Mouse (Mus musculus): ENCODE results near the gene Polr1e. TPM values are rescaled to one million over a fixed set of nuclear protein-coding genes. Genes with fewer than 3 reads are reported as not detected.
A peak's percentile ranks its signal among the peaks of the same experiment; 100 is the strongest.
"Not testable (repeated sequence)": the region's sequence is repeated elsewhere in the genome, so short reads cannot be mapped to it uniquely, and the experiment has no call there.

The Polr1e gene
- polyA plus RNA-seq, 1 experiment from 2014 or later, result 34.1 TPM

- Histone ChIP-seq H3K4me3 (ENCODE audit: low read length) (no peak overlapping the region), H3K27ac (ENCODE audit: low read length) (no peak overlapping the region), H3K4me2 (ENCODE audit: low read depth, low read length) (no peak overlapping the region), H3K27me3 (replicated peaks; ENCODE audit: control insufficient read depth, insufficient read depth, low read length) (no peaks in the 10 kb centered on the region), H3K4me1 (ENCODE audit: control insufficient read depth, insufficient read depth, low read length) (no peaks in the 10 kb centered on the region), H3K9ac (ENCODE audit: low read depth, low read length) (no peak overlapping the region), H3K9me3 (ENCODE audit: control insufficient read depth, low read length) (no peaks in the 10 kb centered on the region), H3K36me3 (ENCODE audit: control insufficient read depth, insufficient read depth, low read length) (no peaks in the 10 kb centered on the region)
- ATAC-seq, result no peak
- WGBS, result 56% methylated on average over 2 of the region's 2 CpGs
Measured at GRCm38 (mm10) chr4:45066036-45066730, 47.8 kb downstream of the Polr1e start.

- no peaks in the 10 kb centered on the region for H3K9me3 ChIP-seq (ENCODE audit: control insufficient read depth, low read length)
- H3K27ac ChIP-seq (ENCODE audit: low read length), result no peak overlapping the region
- WGBS, result 82% methylated on average over 4 of the region's 4 CpGs
- no peaks in the 10 kb centered on the region for H3K27me3 ChIP-seq (replicated peaks; ENCODE audit: control insufficient read depth, insufficient read depth, low read length)
- H3K9ac ChIP-seq (ENCODE audit: low read depth, low read length), result no peak overlapping the region
- no peak overlapping the region for H3K4me3 ChIP-seq (ENCODE audit: low read length)
- ATAC-seq, result no peak
- no peak overlapping the region for H3K4me2 ChIP-seq (ENCODE audit: low read depth, low read length)
- H3K4me1 ChIP-seq (ENCODE audit: control insufficient read depth, insufficient read depth, low read length), result peaks cover 4% of the 10 kb centered on the region; the same call in 1 of the 2 replicates
- H3K36me3 ChIP-seq (ENCODE audit: control insufficient read depth, insufficient read depth, low read length), result no peaks in the 10 kb centered on the region
Measured at GRCm38 (mm10) chr4:45067742-45068141, 49.4 kb downstream of the Polr1e start.

GRCm38 (mm10) chr4:45072261-45072973, 54.0 kb downstream of the Polr1e start:
- Histone ChIP-seq H3K4me1 (ENCODE audit: control insufficient read depth, insufficient read depth, low read length) (peaks cover 4% of the 10 kb centered on the region; the same call in 1 of the 2 replicates), H3K27ac (ENCODE audit: low read length) (no peak overlapping the region), H3K27me3 (replicated peaks; ENCODE audit: control insufficient read depth, insufficient read depth, low read length) (no peaks in the 10 kb centered on the region), H3K4me3 (ENCODE audit: low read length) (no peak overlapping the region), H3K36me3 (ENCODE audit: control insufficient read depth, insufficient read depth, low read length) (no peaks in the 10 kb centered on the region), H3K9me3 (ENCODE audit: control insufficient read depth, low read length) (no peaks in the 10 kb centered on the region), H3K4me2 (ENCODE audit: low read depth, low read length) (no peak overlapping the region), H3K9ac (ENCODE audit: low read depth, low read length) (no peak overlapping the region)
- ATAC-seq, result no peak
- 58% methylated on average over 15 of the region's 15 CpGs for WGBS

- H3K4me2 ChIP-seq (ENCODE audit: low read depth, low read length), result no peak overlapping the region
- ATAC-seq, result no peak
- H3K4me1 ChIP-seq (ENCODE audit: control insufficient read depth, insufficient read depth, low read length), result peaks cover 4% of the 10 kb centered on the region; the same call in 1 of the 2 replicates
- no peak overlapping the region for H3K4me3 ChIP-seq (ENCODE audit: low read length)
- H3K27ac ChIP-seq (ENCODE audit: low read length), result no peak overlapping the region
- H3K9ac ChIP-seq (ENCODE audit: low read depth, low read length), result no peak overlapping the region
- no peaks in the 10 kb centered on the region for H3K9me3 ChIP-seq (ENCODE audit: control insufficient read depth, low read length)
- WGBS, result 76% methylated on average over 6 of the region's 6 CpGs
- H3K36me3 ChIP-seq (ENCODE audit: control insufficient read depth, insufficient read depth, low read length), result no peaks in the 10 kb centered on the region
- H3K27me3 ChIP-seq (replicated peaks; ENCODE audit: control insufficient read depth, insufficient read depth, low read length), result no peaks in the 10 kb centered on the region
Measured at GRCm38 (mm10) chr4:45073544-45073943, 55.2 kb downstream of the Polr1e start.

GRCm38 (mm10) chr4:45081041-45081440, 62.7 kb downstream of the Polr1e start:
- not testable (repeated sequence) for H3K27ac ChIP-seq (ENCODE audit: low read length); H3K4me3 ChIP-seq (ENCODE audit: low read length); H3K4me2 ChIP-seq (ENCODE audit: low read depth, low read length); H3K9me3 ChIP-seq (ENCODE audit: control insufficient read depth, low read length); H3K9ac ChIP-seq (ENCODE audit: low read depth, low read length); ATAC-seq; H3K27me3 ChIP-seq (replicated peaks; ENCODE audit: control insufficient read depth, insufficient read depth, low read length); H3K36me3 ChIP-seq (ENCODE audit: control insufficient read depth, insufficient read depth, low read length)
- WGBS, result 87% methylated on average over 4 of the region's 4 CpGs
- peaks cover 11% of the 10 kb centered on the region for H3K4me1 ChIP-seq (ENCODE audit: control insufficient read depth, insufficient read depth, low read length)

- peak overlapping the region; percentile 92; the same call in 1 of the 2 replicates for H3K4me2 ChIP-seq (ENCODE audit: low read depth, low read length)
- H3K4me3 ChIP-seq (ENCODE audit: low read length), result no peak overlapping the region
- WGBS, result 63% methylated on average over 9 of the region's 9 CpGs
- ATAC-seq, result no peak
- H3K36me3 ChIP-seq (ENCODE audit: control insufficient read depth, insufficient read depth, low read length), result no peaks in the 10 kb centered on the region
- no peaks in the 10 kb centered on the region for H3K9me3 ChIP-seq (ENCODE audit: control insufficient read depth, low read length)
- H3K27ac ChIP-seq (ENCODE audit: low read length), result no peak overlapping the region
- H3K9ac ChIP-seq (ENCODE audit: low read depth, low read length), result no peak overlapping the region
- H3K27me3 ChIP-seq (replicated peaks; ENCODE audit: control insufficient read depth, insufficient read depth, low read length), result no peaks in the 10 kb centered on the region
- H3K4me1 ChIP-seq (ENCODE audit: control insufficient read depth, insufficient read depth, low read length), result peaks cover 11% of the 10 kb centered on the region
Measured at GRCm38 (mm10) chr4:45082951-45083350, 64.6 kb downstream of the Polr1e start.

- Histone ChIP-seq H3K4me3 (ENCODE audit: low read length) (peak overlapping the region; percentile 89), H3K9me3 (ENCODE audit: control insufficient read depth, low read length) (no peaks in the 10 kb centered on the region), H3K4me2 (ENCODE audit: low read depth, low read length) (peak overlapping the region; percentile 92), H3K9ac (ENCODE audit: low read depth, low read length) (peak overlapping the region; percentile 94), H3K27me3 (replicated peaks; ENCODE audit: control insufficient read depth, insufficient read depth, low read length) (no peaks in the 10 kb centered on the region), H3K27ac (ENCODE audit: low read length) (no peak overlapping the region), H3K4me1 (ENCODE audit: control insufficient read depth, insufficient read depth, low read length) (peaks cover 11% of the 10 kb centered on the region), H3K36me3 (ENCODE audit: control insufficient read depth, insufficient read depth, low read length) (no peaks in the 10 kb centered on the region)
- 6% methylated on average over 8 of the region's 8 CpGs for WGBS
- no peak for ATAC-seq
Measured at GRCm38 (mm10) chr4:45083487-45083886, 65.1 kb downstream of the Polr1e start.

GRCm38 (mm10) chr4:45084021-45084894, 65.9 kb downstream of the Polr1e start, which contains the start of gene Fbxo10:
Gene Fbxo10, minus strand, starts transcription at chr4:45084604.
- Histone ChIP-seq H3K4me2 (ENCODE audit: low read depth, low read length) (peak within 1 kb of the TSS; percentile 92), H3K36me3 (ENCODE audit: control insufficient read depth, insufficient read depth, low read length) (no peaks in the 10 kb centered on the region), H3K9me3 (ENCODE audit: control insufficient read depth, low read length) (no peaks in the 10 kb centered on the region), H3K9ac (ENCODE audit: low read depth, low read length) (peak within 1 kb of the TSS; percentile 94), H3K4me1 (ENCODE audit: control insufficient read depth, insufficient read depth, low read length) (peaks cover 11% of the 10 kb centered on the region), H3K4me3 (ENCODE audit: low read length) (peak within 1 kb of the TSS; percentile 89), H3K27ac (ENCODE audit: low read length) (peak within 1 kb of the TSS; percentile 81), H3K27me3 (replicated peaks; ENCODE audit: control insufficient read depth, insufficient read depth, low read length) (no peaks in the 10 kb centered on the region)
- WGBS, result under 1% methylated on average over 76 of the region's 77 CpGs
- peak; percentile 96 for ATAC-seq

- peaks cover 11% of the 10 kb centered on the region for H3K4me1 ChIP-seq (ENCODE audit: control insufficient read depth, insufficient read depth, low read length)
- peak overlapping the region; percentile 81 for H3K27ac ChIP-seq (ENCODE audit: low read length)
- H3K4me2 ChIP-seq (ENCODE audit: low read depth, low read length), result peak overlapping the region; percentile 92
- peak overlapping the region; percentile 89 for H3K4me3 ChIP-seq (ENCODE audit: low read length)
- no peaks in the 10 kb centered on the region for H3K9me3 ChIP-seq (ENCODE audit: control insufficient read depth, low read length)
- ATAC-seq, result peak; percentile 9
- WGBS, result 35% methylated on average over 8 of the region's 8 CpGs
- H3K9ac ChIP-seq (ENCODE audit: low read depth, low read length), result peak overlapping the region; percentile 94
- H3K27me3 ChIP-seq (replicated peaks; ENCODE audit: control insufficient read depth, insufficient read depth, low read length), result no peaks in the 10 kb centered on the region
- H3K36me3 ChIP-seq (ENCODE audit: control insufficient read depth, insufficient read depth, low read length), result no peaks in the 10 kb centered on the region
Measured at GRCm38 (mm10) chr4:45084895-45085290, 66.5 kb downstream of the Polr1e start.

All from intestine, embryonic 16.5 days (tissue).